Mouse (Mus musculus): ENCODE measurements at regions not wholly inside any gene's neighbourhood (a gene's known extent, or its start where the extent isn't known, plus 50 kb on each side); places are given as distances from the start of the nearest gene placed in this dataset.
"Not testable (repeated sequence)": the region's sequence is repeated elsewhere in the genome, so short reads cannot be mapped to it uniquely, and the experiment has no call there.

- peak; percentile 82 to 86 for DNase-seq
Measured at GRCm38 (mm10) chr10:118049330-118049729, 92.3 kb upstream of the Mdm1 start.

- no peak for DNase-seq
Measured at GRCm38 (mm10) chr10:118050152-118050641, 91.4 kb upstream of the Mdm1 start.

- no peak for DNase-seq
Measured at GRCm38 (mm10) chr10:118052042-118052441, 89.6 kb upstream of the Mdm1 start.

GRCm38 (mm10) chr10:118052477-118052876, 89.1 kb upstream of the Mdm1 start:
- no peak for DNase-seq

- DNase-seq, result no peak
Measured at GRCm38 (mm10) chr10:118053037-118053436, 88.6 kb upstream of the Mdm1 start.

GRCm38 (mm10) chr10:118056789-118057271, 84.8 kb upstream of the Mdm1 start:
- DNase-seq, result no peak

GRCm38 (mm10) chr10:118057516-118057915, 84.1 kb upstream of the Mdm1 start:
- no peak for DNase-seq

GRCm38 (mm10) chr10:118064816-118065216, 76.8 kb upstream of the Mdm1 start:
- DNase-seq, result no peak

GRCm38 (mm10) chr10:118076341-118076740, 65.3 kb upstream of the Mdm1 start:
- not testable (repeated sequence) for DNase-seq

GRCm38 (mm10) chr10:118081636-118082166, 59.9 kb upstream of the Mdm1 start:
- no peak for DNase-seq

- DNase-seq, result no peak
Measured at GRCm38 (mm10) chr10:118083035-118083720, 58.4 kb upstream of the Mdm1 start.

- DNase-seq, result no peak
Measured at GRCm38 (mm10) chr10:118083721-118084075, 57.9 kb upstream of the Mdm1 start.

- DNase-seq, result no peak
Measured at GRCm38 (mm10) chr10:118085046-118085983, 56.3 kb upstream of the Mdm1 start.

GRCm38 (mm10) chr10:118087570-118088340, 53.9 kb upstream of the Mdm1 start:
- DNase-seq, result no peak

- no peak for DNase-seq
Measured at GRCm38 (mm10) chr10:118088499-118088898, 53.1 kb upstream of the Mdm1 start.

GRCm38 (mm10) chr10:118089879-118090278, 51.7 kb upstream of the Mdm1 start:
- no peak for DNase-seq

GRCm38 (mm10) chr10:118091476-118091875, 50.1 kb upstream of the Mdm1 start:
- no peak for DNase-seq
